Mouse (Mus musculus): ENCODE data around the gene Tmtc2. TPM values are rescaled to one million over a fixed set of nuclear protein-coding genes. Genes with fewer than 3 reads are reported as not detected.

The Tmtc2 gene
- total RNA-seq, 1 experiment = 0.89 TPM

DNA sequence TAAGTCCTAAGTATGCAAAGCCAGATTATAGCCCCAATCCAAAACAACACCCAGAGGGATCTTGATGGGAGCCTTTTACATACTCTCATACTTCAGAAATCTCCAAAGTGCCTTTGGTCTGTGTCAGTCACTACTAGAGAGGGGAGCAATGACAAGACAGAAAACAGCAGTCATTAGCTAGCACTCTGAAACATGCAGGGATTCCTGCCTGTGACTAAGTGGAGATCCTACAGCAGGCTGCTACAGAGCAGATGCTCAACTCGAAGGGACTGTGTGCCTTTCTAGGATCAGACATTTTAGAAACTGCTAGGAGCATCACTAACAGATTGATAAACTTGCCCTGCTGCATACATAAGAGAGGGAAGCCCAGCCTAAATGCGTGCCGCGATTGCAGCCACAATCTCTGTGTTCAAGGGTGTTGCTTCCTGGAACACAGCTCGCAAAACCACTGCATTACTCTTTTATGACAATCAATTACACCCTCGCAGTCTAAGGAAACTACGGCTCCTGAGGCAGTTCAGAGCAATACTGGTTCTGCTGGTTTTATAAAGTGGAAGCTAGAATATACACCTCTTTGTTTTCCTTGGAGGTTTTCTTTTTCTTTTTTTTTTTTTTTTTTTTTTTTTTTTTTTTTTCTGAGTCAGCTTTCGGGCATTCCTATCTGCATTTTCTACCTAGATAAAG lies 50.7 kb downstream of the Tmtc2 start:
- H3K4me1 ChIP-seq (ENCODE audit: control insufficient read depth in 2 of 2, insufficient read depth in 2 of 2, low read length in 2 of 2, poor library complexity in 1 of 2) = peaks cover 6 to 7% of the 10 kb centered on the region in 2 experiments; a peak in 3 of 4 replicates
- H3K4me3 ChIP-seq (ENCODE audit: insufficient read depth in 1 of 2, low read depth in 1 of 2, low read length in 2 of 2, poor library complexity in 1 of 2, severe bottlenecking in 1 of 2) = no peak overlapping the region
- no peak for DNase-seq (ENCODE audit: low read depth, low spot score)
- no peak overlapping the region for H3K27ac ChIP-seq (ENCODE audit: insufficient read depth, low read depth, low read length, poor library complexity, severe bottlenecking)
- no peaks in the 10 kb centered on the region for H3K36me3 ChIP-seq (ENCODE audit: control insufficient read depth, insufficient read depth, low read length, poor library complexity, severe bottlenecking)
- no peak overlapping the region for H3K9ac ChIP-seq (ENCODE audit: insufficient read depth, low read depth, low read length, poor library complexity, severe bottlenecking)
- in situ Hi-C loops (cut with MboI; ENCODE audit: low sequenced_read_pairs in 2 of 2, unreplicated experiment in 2 of 2) = no loop called here
- H3K9me3 ChIP-seq (ENCODE audit: control insufficient read depth, insufficient read depth, low read depth, low read length) = no peaks in the 10 kb centered on the region
- TF ChIP-seq CHD2 (IDR thresholded peaks at IDR 0.05; ENCODE audit: low read depth, low read length) = no peak
- TF ChIP-seq HCFC1 (IDR thresholded peaks at IDR 0.05; ENCODE audit: borderline replicate concordance, insufficient read depth, low read length) = no peak
- TF ChIP-seq ZNF384 (IDR thresholded peaks at IDR 0.05; ENCODE audit: low read depth, low read length) = peak; percentile 86
- TF ChIP-seq MAFK (IDR thresholded peaks at IDR 0.05; ENCODE audit: insufficient read depth, low read depth, low read length) = no peak
- TF ChIP-seq ZC3H11A (IDR thresholded peaks at IDR 0.05; ENCODE audit: borderline replicate concordance, low read depth, low read length) = no peak

DNA sequence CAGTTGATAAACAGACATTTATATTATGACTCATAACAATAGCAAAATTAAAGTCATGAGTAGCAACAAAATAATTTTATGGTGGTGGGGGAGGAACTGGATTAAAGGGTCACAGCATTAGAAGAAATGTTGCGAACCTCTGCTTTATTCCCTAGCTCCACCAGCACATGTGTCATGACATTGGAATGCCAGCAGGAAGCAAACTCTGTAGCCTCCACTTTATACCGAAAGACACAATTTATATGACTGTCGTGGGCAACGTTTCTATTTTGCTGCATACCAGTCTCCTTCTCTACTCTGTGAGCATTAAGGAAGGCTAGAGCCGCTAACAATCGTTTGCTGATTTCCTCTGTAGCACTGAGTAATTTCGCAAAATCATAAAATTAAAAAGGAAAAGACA lies 51.8 kb downstream of the Tmtc2 start:
- no peak overlapping the region for H3K27ac ChIP-seq (ENCODE audit: insufficient read depth, low read depth, low read length, poor library complexity, severe bottlenecking)
- in situ Hi-C loops (cut with MboI; ENCODE audit: low sequenced_read_pairs in 2 of 2, unreplicated experiment in 2 of 2) = no loop called here
- DNase-seq (ENCODE audit: low read depth, low spot score) = no peak

GRCm38 (mm10) chr10:105519154-105519806 lies 55.0 kb downstream of the Tmtc2 start:
- TF ChIP-seq MAFK (IDR thresholded peaks at IDR 0.05; ENCODE audit: insufficient read depth, low read depth, low read length) (no peak), ZC3H11A (IDR thresholded peaks at IDR 0.05; ENCODE audit: borderline replicate concordance, low read depth, low read length) (no peak), ZNF384 (IDR thresholded peaks at IDR 0.05; ENCODE audit: low read depth, low read length) (no peak), CHD2 (IDR thresholded peaks at IDR 0.05; ENCODE audit: low read depth, low read length) (no peak), HCFC1 (IDR thresholded peaks at IDR 0.05; ENCODE audit: borderline replicate concordance, insufficient read depth, low read length) (no peak)
- H3K9ac ChIP-seq (ENCODE audit: insufficient read depth, low read depth, low read length, poor library complexity, severe bottlenecking) = no peak overlapping the region
- H3K27ac ChIP-seq (ENCODE audit: insufficient read depth, low read depth, low read length, poor library complexity, severe bottlenecking) = no peak overlapping the region
- H3K4me3 ChIP-seq (ENCODE audit: insufficient read depth in 1 of 2, low read depth in 1 of 2, low read length in 2 of 2, poor library complexity in 1 of 2, severe bottlenecking in 1 of 2) = no peak overlapping the region
- in situ Hi-C loops (cut with MboI; ENCODE audit: low sequenced_read_pairs in 2 of 2, unreplicated experiment in 2 of 2) = no loop called here
- DNase-seq (ENCODE audit: low read depth, low spot score) = no peak
- peaks cover 5 to 7% of the 10 kb centered on the region in 2 experiments; a peak in 3 of 4 replicates for H3K4me1 ChIP-seq (ENCODE audit: control insufficient read depth in 2 of 2, insufficient read depth in 2 of 2, low read length in 2 of 2, poor library complexity in 1 of 2)
- no peaks in the 10 kb centered on the region for H3K36me3 ChIP-seq (ENCODE audit: control insufficient read depth, insufficient read depth, low read length, poor library complexity, severe bottlenecking)
- H3K9me3 ChIP-seq (ENCODE audit: control insufficient read depth, insufficient read depth, low read depth, low read length) = no peaks in the 10 kb centered on the region

More for the DNA sequence above, 51.8 kb downstream of the Tmtc2 start:
- Histone ChIP-seq H3K4me1 (ENCODE audit: control insufficient read depth in 2 of 2, insufficient read depth in 2 of 2, low read length in 2 of 2, poor library complexity in 1 of 2) (peaks cover 6 to 7% of the 10 kb centered on the region in 2 experiments; a peak in 3 of 4 replicates), H3K9me3 (ENCODE audit: control insufficient read depth, insufficient read depth, low read depth, low read length) (no peaks in the 10 kb centered on the region), H3K9ac (ENCODE audit: insufficient read depth, low read depth, low read length, poor library complexity, severe bottlenecking) (no peak overlapping the region), H3K36me3 (ENCODE audit: control insufficient read depth, insufficient read depth, low read length, poor library complexity, severe bottlenecking) (no peaks in the 10 kb centered on the region), H3K4me3 (ENCODE audit: insufficient read depth in 1 of 2, low read depth in 1 of 2, low read length in 2 of 2, poor library complexity in 1 of 2, severe bottlenecking in 1 of 2) (no peak overlapping the region)
- TF ChIP-seq HCFC1 (IDR thresholded peaks at IDR 0.05; ENCODE audit: borderline replicate concordance, insufficient read depth, low read length) (no peak), ZNF384 (IDR thresholded peaks at IDR 0.05; ENCODE audit: low read depth, low read length) (no peak), MAFK (IDR thresholded peaks at IDR 0.05; ENCODE audit: insufficient read depth, low read depth, low read length) (no peak), CHD2 (IDR thresholded peaks at IDR 0.05; ENCODE audit: low read depth, low read length) (no peak), ZC3H11A (IDR thresholded peaks at IDR 0.05; ENCODE audit: borderline replicate concordance, low read depth, low read length) (no peak)

DNA sequence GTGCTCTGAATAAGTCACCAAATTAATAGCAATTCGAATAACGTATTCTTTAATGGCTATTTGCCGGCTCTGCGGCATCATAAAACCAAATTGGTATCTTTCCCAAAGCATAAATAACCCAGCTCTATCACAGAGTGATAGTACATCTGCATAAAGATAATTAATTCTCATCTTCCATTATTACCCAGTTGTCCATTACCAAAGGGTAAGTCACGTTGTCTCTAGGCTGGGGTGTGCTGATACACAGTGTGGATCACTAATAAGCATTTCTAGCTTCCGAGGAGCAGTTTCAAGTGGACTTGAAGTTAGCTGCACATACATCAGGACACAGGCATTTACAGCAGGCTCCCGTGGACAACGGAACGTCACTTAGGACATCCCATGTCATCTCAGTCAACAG lies 56.1 kb downstream of the Tmtc2 start:
- no peak overlapping the region for H3K27ac ChIP-seq (ENCODE audit: insufficient read depth, low read depth, low read length, poor library complexity, severe bottlenecking)
- no peak overlapping the region for H3K4me3 ChIP-seq (ENCODE audit: insufficient read depth in 1 of 2, low read depth in 1 of 2, low read length in 2 of 2, poor library complexity in 1 of 2, severe bottlenecking in 1 of 2)
- no peak for TF ChIP-seq ZC3H11A (IDR thresholded peaks at IDR 0.05; ENCODE audit: borderline replicate concordance, low read depth, low read length)
- no peak for TF ChIP-seq ZNF384 (IDR thresholded peaks at IDR 0.05; ENCODE audit: low read depth, low read length)
- no peak for TF ChIP-seq HCFC1 (IDR thresholded peaks at IDR 0.05; ENCODE audit: borderline replicate concordance, insufficient read depth, low read length)
- no peak for TF ChIP-seq MAFK (IDR thresholded peaks at IDR 0.05; ENCODE audit: insufficient read depth, low read depth, low read length)
- TF ChIP-seq CHD2 (IDR thresholded peaks at IDR 0.05; ENCODE audit: low read depth, low read length) = no peak
- peaks cover 0 to 4% of the 10 kb centered on the region in 2 experiments; a peak in 1 of 4 replicates for H3K4me1 ChIP-seq (ENCODE audit: control insufficient read depth in 2 of 2, insufficient read depth in 2 of 2, low read length in 2 of 2, poor library complexity in 1 of 2)
- H3K9me3 ChIP-seq (ENCODE audit: control insufficient read depth, insufficient read depth, low read depth, low read length) = no peaks in the 10 kb centered on the region
- DNase-seq (ENCODE audit: low read depth, low spot score) = no peak
- H3K36me3 ChIP-seq (ENCODE audit: control insufficient read depth, insufficient read depth, low read length, poor library complexity, severe bottlenecking) = no peaks in the 10 kb centered on the region
- in situ Hi-C loops (cut with MboI; ENCODE audit: low sequenced_read_pairs in 2 of 2, unreplicated experiment in 2 of 2) = no loop called here
- H3K9ac ChIP-seq (ENCODE audit: insufficient read depth, low read depth, low read length, poor library complexity, severe bottlenecking) = no peak overlapping the region

Measured in ES-E14 (cell line).